Mouse (Mus musculus) layer of hippocampus, adult 2 months (tissue): ENCODE data around the gene Foxa1. TPM values are rescaled to one million over a fixed set of nuclear protein-coding genes. Genes with fewer than 3 reads are reported as not detected.

Experiments used
- DNase-seq, 2 experiments: peaks; one replicate each; pipeline ENCODE4 v3.0.0; 2022; ENCODE audit warnings: low spot score in 2 of 2
- H3K27ac ChIP-seq: fragments of 200-600 bp; 2 replicates; pipeline ENCODE4 v1.8.1; 2022
- H3K4me3 ChIP-seq: fragments of 200-600 bp; 2 replicates; pipeline ENCODE4 v1.8.1; 2022; ENCODE audit warnings: mild to moderate bottlenecking
- CTCF ChIP-seq: fragments of 200-600 bp; conservative IDR thresholded peaks from 2 replicates; pipeline ENCODE4 v1.8.1; 2022; ENCODE audit warnings: antibody characterized with exemption, mild to moderate bottlenecking, moderate library complexity
- total RNA-seq, 2 experiments: library from RNA; stranded (reverse); gene quantifications; 2 replicates each; pipeline ENCODE4 v1.2.3; 2021

Gene Foxa1
- total RNA-seq, 2 experiments from 2014 or later, result not detected

GRCm38 (mm10) chr12:57496347-57497119 lies 50.2 kb downstream of the Foxa1 start:
- no peak for TF ChIP-seq CTCF
- H3K4me3 ChIP-seq, result no peak overlapping the region
- DNase-seq, result no peak

More at GRCm38 (mm10) chr12:57496347-57497119, 50.2 kb downstream of the Foxa1 start:
- H3K27ac ChIP-seq, result no peak overlapping the region

Other genes starting within 250 kb of the Foxa1 start
- gene Ttc6, start 17.2 kb upstream of the Foxa1 start, total RNA-seq, result under 1 TPM; 0.22 to 0.23 TPM